Mouse (Mus musculus) heart, adult 18-20 months (tissue): ENCODE measurements at regions not wholly inside any gene's neighbourhood (a gene's known extent, or its start where the extent isn't known, plus 50 kb on each side); places are given as distances from the start of the nearest gene placed in this dataset.

Experiments used
- DNase-seq, 2 experiments: peaks; one replicate each; pipeline ENCODE4 v3.0.0; 2021 to 2022; ENCODE audit warnings: mixed read lengths in 1 of 2
- microRNA-seq, 2 experiments: library from miRNA; unstranded; fragments of <30 nt; microRNA quantifications; one replicate each; pipeline ENCODE4 v1.2.0; 2022

GRCm38 (mm10) chr12:35232322-35232673 lies 185.3 kb downstream of the Snx13 start:
- no peak for DNase-seq

GRCm38 (mm10) chr12:35231414-35232321 lies 184.7 kb downstream of the Snx13 start:
- DNase-seq = no peak

- peak in 1 of 2 experiments; percentile 15 for DNase-seq
Observed at GRCm38 (mm10) chr12:35220429-35220828, 173.4 kb downstream of the Snx13 start.

GRCm38 (mm10) chr12:35220002-35220401 lies 173.0 kb downstream of the Snx13 start:
- no peak for DNase-seq

- peak in 1 of 2 experiments; percentile 14 for DNase-seq
Observed at GRCm38 (mm10) chr12:35216725-35217124, 169.7 kb downstream of the Snx13 start.

- no peak for DNase-seq
Observed at GRCm38 (mm10) chr12:35209399-35209798, 162.4 kb downstream of the Snx13 start.

- no peak for DNase-seq
Observed at GRCm38 (mm10) chr12:35207605-35208004, 160.6 kb downstream of the Snx13 start.

GRCm38 (mm10) chr12:35203398-35203797 lies 156.4 kb downstream of the Snx13 start:
- no peak for DNase-seq

- DNase-seq = no peak
Observed at GRCm38 (mm10) chr12:35200110-35200509, 153.1 kb downstream of the Snx13 start.

Small RNAs in the stretch of these regions (microRNA-seq; reads per million reads assigned to microRNA genes)
- 0 reads per million in 2 experiments for gene Gm44396
